Mouse (Mus musculus): Measurements from ENCODE around the gene Cd27. TPM values are rescaled to one million over a fixed set of nuclear protein-coding genes. Genes with fewer than 3 reads are reported as not detected.

Gene Cd27
- polyA plus RNA-seq, 1 experiment from 2014 or later: 1.2 TPM

- 97% methylated on average over 10 of the region's 10 CpGs for WGBS
- H3K36me3 ChIP-seq (replicated peaks; ENCODE audit: control insufficient read depth, insufficient read depth): peaks cover 75% of the 10 kb centered on the region
These were observed 50.6 kb downstream of the Cd27 start for GRCm38 (mm10) chr6:125186203-125186602.

More at GRCm38 (mm10) chr6:125186203-125186602, 50.6 kb downstream of the Cd27 start:
- Histone ChIP-seq H3K27me3 (ENCODE audit: control insufficient read depth, insufficient read depth, low read length) (no peaks in the 10 kb centered on the region), H3K27ac (no peak overlapping the region), H3K9me3 (ENCODE audit: control insufficient read depth, low read length) (no peaks in the 10 kb centered on the region), H3K4me3 (replicated peaks; ENCODE audit: low read length) (no peak overlapping the region), H3K4me1 (replicated peaks; ENCODE audit: control insufficient read depth, insufficient read depth, low read length) (peaks cover 3% of the 10 kb centered on the region), H3K4me2 (replicated peaks) (no peak overlapping the region), H3K9ac (no peak overlapping the region)
- no peak for DNase-seq (ENCODE audit: low spot score)
- ATAC-seq (ENCODE audit: low FRiP score): no peak

Small RNAs within 50 kb of the gene (microRNA-seq; reads per million reads assigned to microRNA genes)
- gene Mir3098: not detected
- gene Mir8113: not detected

Other genes starting within 250 kb of the Cd27 start
- gene Pianp, start 240.3 kb downstream of the Cd27 start, polyA plus RNA-seq (2014; fragmentation: Nextera tagmentation; extraction: Ambion mirVana): 47.8 and 53.8 TPM in 2 replicates
- 12.0 and 14.6 TPM in 2 replicates for gene Zfp384, start 227.9 kb downstream of the Cd27 start, polyA plus RNA-seq (2014; fragmentation: Nextera tagmentation; extraction: Ambion mirVana)
- gene Ing4, start 197.2 kb downstream of the Cd27 start, polyA plus RNA-seq (2014; fragmentation: Nextera tagmentation; extraction: Ambion mirVana): 112 and 113 TPM in 2 replicates
- 17.1 and 18.7 TPM in 2 replicates for gene Acrbp, start 187.3 kb downstream of the Cd27 start, polyA plus RNA-seq (2014; fragmentation: Nextera tagmentation; extraction: Ambion mirVana)
- gene Lpar5, start 169.1 kb downstream of the Cd27 start, polyA plus RNA-seq (2014; fragmentation: Nextera tagmentation; extraction: Ambion mirVana): 0.50 and 0.51 TPM in 2 replicates
- gene Chd4, start 141.0 kb downstream of the Cd27 start, polyA plus RNA-seq (2014; fragmentation: Nextera tagmentation; extraction: Ambion mirVana): 68.5 and 78.0 TPM in 2 replicates
- gene Nop2, start 105.1 kb downstream of the Cd27 start, polyA plus RNA-seq (2014; fragmentation: Nextera tagmentation; extraction: Ambion mirVana): 40.3 and 48.4 TPM in 2 replicates
- gene Iffo1, start 91.8 kb downstream of the Cd27 start, polyA plus RNA-seq (2014; fragmentation: Nextera tagmentation; extraction: Ambion mirVana): 18.2 and 19.0 TPM in 2 replicates
- 1,428 and 1,660 TPM in 2 replicates for gene Gapdh, start 70.5 kb downstream of the Cd27 start, polyA plus RNA-seq (2014; fragmentation: Nextera tagmentation; extraction: Ambion mirVana)
- 40.1 and 40.7 TPM in 2 replicates for gene Ncapd2, start 45.3 kb downstream of the Cd27 start, polyA plus RNA-seq (2014; fragmentation: Nextera tagmentation; extraction: Ambion mirVana)
- gene Mrpl51, start 45.2 kb downstream of the Cd27 start, polyA plus RNA-seq (2014; fragmentation: Nextera tagmentation; extraction: Ambion mirVana): 140 and 142 TPM in 2 replicates
- 12.6 and 15.8 TPM in 2 replicates for gene Vamp1, start 21.5 kb downstream of the Cd27 start, polyA plus RNA-seq (2014; fragmentation: Nextera tagmentation; extraction: Ambion mirVana)
- gene Tapbpl, start 5.2 kb downstream of the Cd27 start, polyA plus RNA-seq (2014; fragmentation: Nextera tagmentation; extraction: Ambion mirVana): 4.7 and 5.3 TPM in 2 replicates
- gene Tuba3a, start 49.0 kb upstream of the Cd27 start, polyA plus RNA-seq (2014; fragmentation: Nextera tagmentation; extraction: Ambion mirVana): not detected in 2 replicates
- 14.8 and 14.9 TPM in 2 replicates for gene Ltbr, start 76.9 kb upstream of the Cd27 start, polyA plus RNA-seq (2014; fragmentation: Nextera tagmentation; extraction: Ambion mirVana)
- gene Scnn1a, start 83.6 kb upstream of the Cd27 start, polyA plus RNA-seq (2014; fragmentation: Nextera tagmentation; extraction: Ambion mirVana): 0.50 and 0.53 TPM in 2 replicates
- gene Tnfrsf1a, start 112.4 kb upstream of the Cd27 start, polyA plus RNA-seq (2014; fragmentation: Nextera tagmentation; extraction: Ambion mirVana): 15.4 and 16.6 TPM in 2 replicates
- 0.10 and 0.23 TPM in 2 replicates for gene Plekhg6, start 143.8 kb upstream of the Cd27 start, polyA plus RNA-seq (2014; fragmentation: Nextera tagmentation; extraction: Ambion mirVana)

Measured in hindbrain, embryonic 14.5 days (tissue).